Mouse (Mus musculus) brain, embryonic 14.5 days (tissue): ENCODE results near the gene Tmem170. TPM values are rescaled to one million over a fixed set of nuclear protein-coding genes. Genes with fewer than 3 reads are reported as not detected.

ENCODE experiments used
- DNase-seq: peaks from one replicate; pipeline ENCODE4 v3.0.0-alpha.2; 2011; ENCODE audit warnings: low read depth
- CTCF ChIP-seq: fragments of 200-500 bp; IDR thresholded peaks from 2 replicates; pipeline ENCODE4 v1.5.1; 2012; ENCODE audit warnings: inconsistent platforms, mild to moderate bottlenecking, moderate library complexity, borderline replicate concordance; ENCODE audit not compliant: insufficient read depth, insufficient read length; ENCODE audit errors: extremely low read depth
- POLR2A ChIP-seq: fragments of 200-500 bp; IDR thresholded peaks from 2 replicates; pipeline ENCODE4 v1.6.1; 2012; ENCODE audit warnings: mild to moderate bottlenecking, inconsistent platforms, borderline replicate concordance; ENCODE audit not compliant: poor library complexity, insufficient read depth, insufficient read length, severe bottlenecking; ENCODE audit errors: extremely low read depth
- polyA plus RNA-seq: library from polyadenylated mRNA; depleted of rRNA; stranded (reverse); fragments of >200 nt; gene quantifications from 2 replicates; pipeline ENCODE4 v1.2.3, GENCODE M21; 2012; rRNA removed

The Tmem170 gene
- 3.8 and 4.1 TPM in 2 replicates for polyA plus RNA-seq

DNA sequence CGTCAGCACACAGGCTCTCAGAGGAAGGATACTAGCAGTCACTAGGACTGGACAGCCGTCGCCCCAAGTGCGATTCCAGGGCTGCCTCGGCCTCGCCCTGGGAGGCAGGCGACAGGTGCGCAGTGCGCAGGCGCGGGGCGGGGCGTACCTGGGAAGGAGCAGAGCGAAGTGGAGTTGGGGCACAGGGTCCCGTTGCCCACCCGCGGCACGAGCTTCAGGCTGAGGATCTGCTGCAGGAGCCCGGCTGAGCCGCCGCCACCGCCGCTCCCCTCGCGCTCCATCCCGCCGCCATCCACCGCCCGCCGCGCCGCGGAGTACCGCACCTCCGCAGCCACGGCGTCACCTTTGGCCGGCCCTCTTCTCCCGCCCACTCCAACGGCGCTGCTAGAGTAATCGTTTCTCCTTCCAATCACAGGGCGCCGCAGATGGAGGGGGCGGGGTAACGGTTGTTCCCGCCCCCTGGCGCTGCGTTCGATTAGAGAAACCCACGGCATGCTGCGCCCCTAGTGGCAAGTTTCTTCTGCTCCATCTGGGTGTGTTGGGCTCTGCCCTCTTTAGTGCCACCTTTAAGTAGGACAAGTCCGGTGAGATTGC is at the start of gene Tmem170:
Gene Tmem170, minus strand, starts transcription at position 396 of the 594 bp plus-strand sequence.
- DNase-seq: peak; percentile 98
- TF ChIP-seq POLR2A: peak; percentile 46; the same call in 1 of the 2 replicates
- TF ChIP-seq CTCF: peak; percentile 96

DNA sequence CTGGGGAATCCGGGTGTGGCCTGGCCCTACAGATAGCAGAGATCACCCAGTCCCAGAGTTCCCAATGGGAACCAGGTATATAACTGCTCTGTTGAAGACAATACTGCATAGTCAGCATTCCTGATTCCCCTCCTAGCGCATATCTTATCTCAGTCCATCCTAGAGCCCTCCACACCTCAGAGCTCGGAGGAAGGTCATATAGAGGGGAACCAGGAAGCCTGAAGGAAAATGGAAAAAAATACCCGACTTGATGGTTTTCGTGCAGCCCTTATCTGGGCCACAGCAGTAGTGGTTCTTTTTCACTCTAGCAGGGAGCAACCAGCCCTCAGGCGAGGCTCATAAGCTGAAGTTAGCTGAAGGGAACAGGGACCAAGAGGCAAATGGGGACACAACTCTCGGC is 48.4 kb upstream of the Tmem170 start:
- no peak for TF ChIP-seq POLR2A
- TF ChIP-seq CTCF: no peak

DNA sequence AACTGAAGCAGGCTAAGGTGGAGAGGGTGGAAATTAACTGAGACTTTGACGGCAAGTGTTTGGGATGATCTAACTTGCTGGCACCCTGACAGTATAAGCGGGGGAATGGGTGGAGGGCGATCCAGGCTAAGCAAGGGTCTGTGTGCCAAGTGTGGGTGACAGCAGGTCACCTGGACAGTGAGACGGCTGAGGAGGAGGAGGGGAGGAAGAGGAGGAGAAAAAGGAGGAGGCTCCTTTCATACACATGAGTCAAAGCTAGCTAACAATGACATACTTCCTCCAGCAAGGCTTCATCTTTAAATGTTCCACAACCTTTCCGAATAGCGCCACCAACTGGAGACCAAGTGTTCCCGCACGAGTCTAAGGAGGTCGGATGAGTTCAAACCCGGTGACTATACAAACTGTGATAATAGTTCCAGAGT is 46.8 kb upstream of the Tmem170 start:
- TF ChIP-seq CTCF: peak; percentile 53; the same call in 1 of the 2 replicates
- no peak for TF ChIP-seq POLR2A
- DNase-seq: peak; percentile 58

More for the DNA sequence above, 48.4 kb upstream of the Tmem170 start:
- no peak for DNase-seq

DNA sequence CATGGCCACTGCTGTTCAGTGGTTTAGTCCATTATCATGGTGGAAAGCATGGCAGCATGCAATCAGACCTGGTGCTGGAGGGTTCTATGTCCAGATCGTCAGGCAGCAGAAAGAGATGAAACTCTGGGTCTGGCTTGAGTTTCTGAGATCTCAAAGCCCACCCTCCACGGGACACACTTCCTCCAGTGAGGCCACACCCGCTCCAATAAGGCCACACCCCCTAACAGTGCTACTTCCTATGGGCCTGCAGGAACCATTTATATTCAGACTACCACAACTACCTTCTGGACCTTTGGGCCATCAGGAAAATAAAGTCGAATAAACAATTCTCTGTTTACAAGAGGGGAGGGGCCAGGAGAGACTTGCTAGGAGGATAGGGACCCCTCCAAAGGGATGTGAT is 44.4 kb upstream of the Tmem170 start:
- DNase-seq: no peak
- no peak for TF ChIP-seq POLR2A
- no peak for TF ChIP-seq CTCF

DNA sequence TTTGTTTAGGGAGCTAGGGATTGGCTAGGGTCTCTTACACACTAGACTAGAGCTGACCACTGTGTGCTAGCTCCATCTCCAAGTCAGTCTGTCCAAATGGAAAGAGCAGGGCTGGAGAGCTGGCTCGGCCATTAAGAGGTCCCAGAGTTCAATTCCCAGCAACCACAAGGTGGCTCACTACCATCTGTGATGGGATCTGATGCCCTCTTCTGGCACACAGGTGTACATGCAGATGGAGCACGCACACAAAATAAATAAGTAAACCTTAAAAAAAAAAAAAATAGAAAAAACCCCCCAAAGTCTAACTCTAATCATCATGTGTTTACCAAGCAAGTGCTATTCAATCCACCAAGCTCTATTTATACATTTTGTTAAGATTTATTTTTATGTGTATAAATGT is 43.1 kb upstream of the Tmem170 start:
- TF ChIP-seq CTCF (peak; percentile 20; the same call in 1 of the 2 replicates), POLR2A (no peak)
- DNase-seq: no peak

DNA sequence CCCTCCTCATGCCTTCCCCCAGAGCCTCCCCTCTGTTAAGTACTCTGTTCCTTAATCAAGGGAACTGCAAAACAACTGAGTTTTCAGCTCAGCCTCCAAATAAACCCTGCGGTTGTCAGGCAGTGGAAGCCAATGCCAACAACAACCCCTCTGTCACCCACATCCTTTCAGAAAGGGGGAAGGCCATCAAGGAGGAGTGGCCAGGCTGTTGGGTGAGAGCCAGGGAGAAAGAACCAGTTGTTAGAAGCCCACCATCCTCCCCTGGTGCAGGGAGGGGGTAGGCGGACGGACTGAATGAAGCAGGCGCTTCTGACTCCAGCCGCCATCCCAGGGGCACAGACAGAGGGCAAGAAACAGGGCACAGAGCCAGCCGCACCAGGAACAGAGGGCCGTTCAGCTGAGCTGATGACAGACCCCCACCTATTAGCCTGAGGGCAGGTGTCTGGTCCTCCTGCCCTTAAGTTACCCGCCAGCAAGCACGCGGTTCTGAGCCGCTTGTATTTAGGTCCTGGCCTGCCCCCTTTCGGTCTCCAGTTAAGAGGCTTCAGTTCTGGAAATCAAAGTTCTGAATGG is 36.4 kb upstream of the Tmem170 start:
- TF ChIP-seq CTCF (peak; percentile 33; the same call in 1 of the 2 replicates), POLR2A (no peak)

DNA sequence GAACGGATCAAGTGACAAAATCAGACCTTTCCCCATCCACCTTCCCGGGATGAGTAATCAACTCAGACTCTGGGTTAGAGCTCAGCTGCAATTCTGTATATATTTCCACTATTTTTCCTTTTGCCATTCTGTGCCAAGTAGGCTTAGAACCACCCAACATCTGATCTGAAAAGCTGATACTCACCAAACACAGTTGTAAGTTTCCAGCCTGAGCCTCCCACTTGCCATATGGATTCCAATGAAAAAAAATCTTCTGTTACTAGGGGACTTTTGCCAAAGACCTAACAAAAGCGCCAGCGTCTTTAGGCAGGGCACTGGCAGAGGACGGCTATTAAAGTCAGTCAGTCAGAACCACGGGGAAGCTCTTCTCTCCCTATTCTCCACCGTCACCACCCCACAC is 35.0 kb upstream of the Tmem170 start:
- peak; percentile 66 for DNase-seq
- no peak for TF ChIP-seq POLR2A
- no peak for TF ChIP-seq CTCF

More for the DNA sequence above, 36.4 kb upstream of the Tmem170 start:
- peak; percentile 94 for DNase-seq

DNA sequence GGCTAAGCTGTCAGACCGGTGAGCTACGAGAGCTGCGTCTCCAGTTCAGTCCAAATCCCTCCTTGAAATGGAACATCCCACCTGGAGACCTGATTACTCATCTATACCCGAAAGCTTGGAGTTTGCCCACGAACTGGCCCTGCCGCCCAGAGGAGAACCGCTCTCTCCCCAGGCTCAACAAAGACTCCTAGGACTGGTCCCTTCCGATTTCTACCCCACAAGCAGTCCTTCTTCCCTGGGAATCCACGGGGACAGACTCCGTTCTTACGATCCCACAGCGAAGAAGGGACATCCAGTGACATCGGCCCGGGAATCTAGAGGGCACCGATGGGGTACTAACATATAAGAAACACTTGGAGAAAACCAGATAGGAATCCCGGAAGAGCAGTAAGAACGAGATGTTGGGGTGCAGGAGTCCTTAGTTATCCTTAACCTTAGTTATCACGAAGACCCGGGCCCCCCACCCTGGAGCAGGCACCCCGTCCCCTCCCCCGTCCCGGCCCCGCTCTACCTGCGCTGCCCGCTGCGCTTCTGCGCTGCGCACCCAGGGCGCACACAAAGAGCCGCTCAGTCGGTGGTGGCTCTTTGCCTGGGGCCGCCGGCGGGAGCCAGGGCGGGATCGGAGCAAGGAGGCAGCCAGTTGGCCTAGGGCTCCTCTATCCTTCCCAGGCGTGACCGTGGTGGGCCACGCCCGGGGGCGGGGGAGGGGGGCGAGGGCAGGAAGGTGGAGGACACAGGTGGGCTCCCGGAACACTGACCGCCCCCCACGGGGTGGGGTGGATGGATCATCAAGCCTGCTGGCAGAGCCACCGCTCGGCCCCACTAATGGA is 33.3 kb upstream of the Tmem170 start, which contains the start of gene Chst5:
Gene Chst5, minus strand, starts transcription at position 827 of the 830 bp plus-strand sequence.
- TF ChIP-seq POLR2A (no peak), CTCF (no peak)

DNA sequence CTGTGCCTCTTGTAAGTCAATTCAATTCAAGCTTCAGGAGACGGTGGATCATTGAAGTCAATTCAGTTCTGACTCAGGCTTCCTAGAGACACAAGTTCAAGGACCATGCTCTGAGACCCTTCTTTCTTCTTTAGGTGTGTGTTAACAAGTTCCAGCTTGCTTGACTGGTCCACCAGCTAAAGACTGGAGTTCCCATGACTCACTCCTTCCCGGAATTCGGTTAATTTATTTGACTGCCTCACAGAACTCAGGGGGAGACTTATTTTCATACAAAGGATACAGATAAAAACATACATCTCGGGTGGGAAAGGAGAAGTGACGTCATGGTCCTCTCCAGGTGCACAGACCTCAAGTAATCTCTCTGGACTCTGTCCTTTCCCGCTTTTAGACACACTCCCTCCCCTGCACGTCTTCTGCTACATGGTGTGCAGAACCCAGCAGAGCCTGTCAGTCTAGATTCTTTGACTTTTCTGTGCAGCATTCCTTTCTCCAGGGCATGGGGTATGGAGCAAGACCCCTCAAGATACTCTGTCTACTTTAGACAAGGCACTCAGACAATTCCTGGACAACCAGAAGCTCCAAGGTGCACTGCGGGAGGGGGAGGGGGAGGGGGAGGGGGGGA is 29.1 kb upstream of the Tmem170 start:
- DNase-seq: no peak
- TF ChIP-seq POLR2A (no peak), CTCF (no peak)

More for the DNA sequence above, 33.3 kb upstream of the Tmem170 start, which contains the start of gene Chst5:
- DNase-seq: peak; percentile 52

DNA sequence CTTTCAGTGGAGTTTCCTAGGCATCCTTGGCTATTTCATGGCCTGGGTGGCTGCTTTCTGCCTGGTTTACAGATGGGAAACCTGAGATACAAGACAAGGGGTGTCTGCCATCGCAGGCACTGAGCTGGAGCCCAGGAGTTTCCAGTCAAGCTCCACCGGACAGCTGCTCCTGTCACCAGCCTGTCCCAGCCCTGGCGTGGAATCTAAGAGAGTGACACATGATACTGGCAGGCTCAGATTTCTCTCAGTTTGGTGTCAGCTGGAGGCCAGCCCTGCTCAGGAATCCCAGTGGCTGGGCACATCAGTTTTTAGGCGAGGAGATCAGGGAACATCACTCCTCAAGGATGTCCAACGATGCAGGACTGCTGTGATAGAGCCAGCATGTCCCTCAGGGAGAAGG is 25.5 kb upstream of the Tmem170 start:
- no peak for TF ChIP-seq CTCF
- TF ChIP-seq POLR2A: no peak
- no peak for DNase-seq

DNA sequence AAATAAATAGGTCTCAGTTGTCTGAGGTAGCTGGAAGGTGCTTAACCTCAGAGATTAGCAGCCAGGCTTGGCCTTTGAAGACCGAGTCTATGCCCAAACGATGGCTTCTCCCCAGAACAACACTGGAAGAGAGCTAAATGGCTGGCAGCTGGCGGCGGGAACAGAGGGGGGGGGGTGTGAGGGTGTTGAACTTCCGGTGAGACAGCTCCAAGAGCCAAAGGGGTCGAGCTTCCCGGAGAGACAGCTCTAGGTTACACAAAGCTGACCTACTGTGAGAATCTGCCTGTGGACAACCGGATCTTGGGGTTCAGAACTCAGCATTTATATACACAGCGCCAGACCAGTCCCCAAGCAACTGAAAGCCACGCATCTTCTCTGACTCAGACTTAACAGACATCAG is 22.0 kb upstream of the Tmem170 start:
- TF ChIP-seq CTCF (no peak), POLR2A (no peak)
- peak; percentile 18 for DNase-seq
